ENCODE assay signal across 8 mouse cellular contexts in genomic region chr2:143062432-143062811, GRCm38 (mm10). TPM values are rescaled to one million over a fixed set of nuclear protein-coding genes. Genes with fewer than 3 reads are reported as not detected.
A peak's percentile ranks its signal among the peaks of the same experiment; 100 is the strongest.
DNase-seq lines count a peak whose midpoint lies in the region; ATAC-seq and TF ChIP-seq lines count a peak whose summit lies in the region.

No protein-coding gene starts in this region.

- peak overlapping the region; percentile 92 to 93 for H3K4me3 ChIP-seq in heart, embryonic 14.5 days (ENCODE audit: control insufficient read depth in 1 of 2, insufficient read depth in 1 of 2, low read depth in 1 of 2, low read length in 2 of 2)
- peak overlapping the region; percentile 96 for H3K4me3 ChIP-seq in bone marrow, adult 2 months (replicated peaks; ENCODE audit: control insufficient read depth, low read depth, low read length)
- H3K4me3 ChIP-seq in hindbrain, embryonic 11.5 days (ENCODE audit: low read depth, low read length) = peak overlapping the region; percentile 83
- H3K4me3 ChIP-seq in midbrain, embryonic 11.5 days (ENCODE audit: low read depth, low read length) = peak overlapping the region; percentile 81

- no peaks in the 10 kb centered on the region for H3K27me3 ChIP-seq in heart, embryonic 14.5 days (ENCODE audit: control insufficient read depth, insufficient read depth, low read length)
- no peaks in the 10 kb centered on the region for H3K27me3 ChIP-seq in hindbrain, embryonic 11.5 days (ENCODE audit: control insufficient read depth, insufficient read depth, low read length)
- no peaks in the 10 kb centered on the region for H3K27me3 ChIP-seq in midbrain, embryonic 11.5 days (ENCODE audit: control insufficient read depth, insufficient read depth, low read length)

- peak overlapping the region; percentile 93 for H3K9ac ChIP-seq in heart, embryonic 14.5 days (ENCODE audit: low read length)
- no peak overlapping the region for H3K9ac ChIP-seq in hindbrain, embryonic 11.5 days (ENCODE audit: low read depth, low read length)
- peak overlapping the region; percentile 36; the same call in 1 of the 2 replicates for H3K9ac ChIP-seq in midbrain, embryonic 11.5 days (ENCODE audit: low read length)

- peaks cover 27% of the 10 kb centered on the region for H3K36me3 ChIP-seq in heart, embryonic 14.5 days (ENCODE audit: control insufficient read depth, insufficient read depth, low read length)
- H3K36me3 ChIP-seq in hindbrain, embryonic 11.5 days (ENCODE audit: control insufficient read depth, insufficient read depth, low read length) = no peaks in the 10 kb centered on the region
- H3K36me3 ChIP-seq in midbrain, embryonic 11.5 days (ENCODE audit: control insufficient read depth, insufficient read depth, low read length) = peaks cover 5% of the 10 kb centered on the region; the same call in 1 of the 2 replicates

- no peak for TF ChIP-seq CTCF in bone marrow, adult 2 months (IDR thresholded peaks at IDR 0.05; ENCODE audit: control insufficient read depth, insufficient read depth, low read length)

- H3K4me1 ChIP-seq in heart, embryonic 14.5 days (ENCODE audit: control insufficient read depth in 2 of 2, insufficient read depth in 2 of 2, low read length in 2 of 2) = peaks cover 2 to 8% of the 10 kb centered on the region in 2 experiments; a peak in 2 of 4 replicates
- H3K4me1 ChIP-seq in bone marrow, adult 2 months (ENCODE audit: control insufficient read depth, insufficient read depth, low read length) = no peaks in the 10 kb centered on the region
- H3K4me1 ChIP-seq in hindbrain, embryonic 11.5 days (replicated peaks; ENCODE audit: control insufficient read depth, insufficient read depth, low read length) = no peaks in the 10 kb centered on the region
- H3K4me1 ChIP-seq in midbrain, embryonic 11.5 days (ENCODE audit: control insufficient read depth, insufficient read depth, low read length) = peaks cover 3% of the 10 kb centered on the region; the same call in 1 of the 2 replicates

- no peak for TF ChIP-seq POLR2A in bone marrow, adult 2 months (IDR thresholded peaks at IDR 0.05; ENCODE audit: borderline replicate concordance, control insufficient read depth, low read depth, low read length)

- DNase-seq in heart, postnatal 14 days = no peak
- no peak for DNase-seq in hindbrain, embryonic 11.5 days (ENCODE audit: low spot score)
- no peak for DNase-seq in midbrain, embryonic 11.5 days (ENCODE audit: low spot score, missing footprints)
- DNase-seq in cerebellum, postnatal 10 days = no peak
- no peak for DNase-seq in cerebellum, adult 11 months
- DNase-seq in retina, postnatal 1 day = no peak

- no peaks in the 10 kb centered on the region for H3K9me3 ChIP-seq in heart, embryonic 14.5 days (ENCODE audit: control insufficient read depth, low read length)
- H3K9me3 ChIP-seq in hindbrain, embryonic 11.5 days (ENCODE audit: control insufficient read depth, low read length) = no peaks in the 10 kb centered on the region
- H3K9me3 ChIP-seq in midbrain, embryonic 11.5 days (ENCODE audit: control insufficient read depth, low read length) = no peaks in the 10 kb centered on the region

- intact Hi-C loops in heart, postnatal 14 days (cut with DNase I) = loop anchor here (5.0 kb wide), 1 partner anchor 160 kb away; the partner anchor contains the start of gene Kif16b

- H3K27ac ChIP-seq in heart, embryonic 14.5 days (replicated peaks in 1 of 2; ENCODE audit: control insufficient read depth in 1 of 2, insufficient read depth in 1 of 2, low read depth in 2 of 2, low read length in 2 of 2) = no peak overlapping the region
- H3K27ac ChIP-seq in bone marrow, adult 2 months (ENCODE audit: control insufficient read depth, insufficient read depth, low read depth, low read length, poor library complexity) = no peak overlapping the region
- H3K27ac ChIP-seq in hindbrain, embryonic 11.5 days (ENCODE audit: low read depth, low read length) = no peak overlapping the region
- H3K27ac ChIP-seq in midbrain, embryonic 11.5 days (ENCODE audit: low read depth, low read length) = no peak overlapping the region

- 50% methylated on average over 6 of the region's 6 CpGs for WGBS in heart, embryonic 14.5 days
- 64% methylated on average over 6 of the region's 6 CpGs for WGBS in bone marrow, adult 2 months
- 46% methylated on average over 6 of the region's 6 CpGs for WGBS in hindbrain, embryonic 11.5 days
- WGBS in midbrain, embryonic 11.5 days = 34% methylated on average over 6 of the region's 6 CpGs

- H3K4me2 ChIP-seq in heart, embryonic 14.5 days (ENCODE audit: low read length) = peak overlapping the region; percentile 65
- H3K4me2 ChIP-seq in hindbrain, embryonic 11.5 days (replicated peaks; ENCODE audit: low read depth, low read length) = peak overlapping the region; percentile 38
- H3K4me2 ChIP-seq in midbrain, embryonic 11.5 days = peak overlapping the region; percentile 51

- no peak for ATAC-seq in heart, embryonic 14.5 days (ENCODE audit: insufficient number of reproducible peaks, insufficient read depth, low FRiP score, low read depth)
- no peak; the same call in 1 of the 2 replicates for ATAC-seq in hindbrain, embryonic 11.5 days (ENCODE audit: low FRiP score)
- ATAC-seq in midbrain, embryonic 11.5 days (ENCODE audit: low FRiP score) = peak; percentile 76; the same call in 1 of the 2 replicates

RNA-seq across cellular contexts. Expression of gene Snrpb2, which starts 0.4 kb away (rescaled TPM):
- 38.6 and 46.2 TPM in 2 replicates for polyA plus RNA-seq in heart, embryonic 14.5 days (2014; fragmentation: Nextera tagmentation; extraction: Ambion mirVana)
- total RNA-seq in heart, postnatal 14 days (2021) = 10 to 100 TPM; 23.2 to 28.2 TPM
- polyA plus RNA-seq in bone marrow, adult 2 months (2011; ENCODE audit: insufficient read depth, insufficient read length, low replicate concordance, missing spikeins) = 35.9 and 70.5 TPM in 2 replicates
- polyA plus RNA-seq in hindbrain, embryonic 11.5 days (2014; fragmentation: Nextera tagmentation; extraction: Ambion mirVana) = 121 and 128 TPM in 2 replicates
- polyA plus RNA-seq in midbrain, embryonic 11.5 days (2014; fragmentation: Nextera tagmentation; extraction: Ambion mirVana) = 149 and 152 TPM in 2 replicates

RNA-seq across cellular contexts. Expression of gene Otor, which starts 15.9 kb away (rescaled TPM):
- polyA plus RNA-seq in heart, embryonic 14.5 days (2014; fragmentation: Nextera tagmentation; extraction: Ambion mirVana) = 0.36 TPM in 1 of 2 replicates, not detected in the other
- not detected for total RNA-seq in heart, postnatal 14 days (2021)
- polyA plus RNA-seq in bone marrow, adult 2 months (2011; ENCODE audit: insufficient read depth, insufficient read length, low replicate concordance, missing spikeins) = not detected in 2 replicates
- polyA plus RNA-seq in hindbrain, embryonic 11.5 days (2014; fragmentation: Nextera tagmentation; extraction: Ambion mirVana) = 2.2 and 2.3 TPM in 2 replicates
- 1.5 and 1.9 TPM in 2 replicates for polyA plus RNA-seq in midbrain, embryonic 11.5 days (2014; fragmentation: Nextera tagmentation; extraction: Ambion mirVana)
